In genomic region chr12:100299322-100299726, GRCm38 (mm10) we compare ENCODE assay signal across 13 mouse cellular contexts.
DNase-seq lines count a peak whose midpoint lies in the region; ATAC-seq and TF ChIP-seq lines count a peak whose summit lies in the region.
"Had no signal": no experiment of that assay in that cellular context is flagged by ENCODE, and none has a peak within 500 bp of the region (broad histone marks: within the 10 kb centered on the region; RNA-seq: fewer than 3 reads in every experiment).

No protein-coding gene starts in this region.

- H3K27me3 ChIP-seq in megakaryocyte, embryonic 14.5 days (replicated peaks), result no peaks in the 10 kb centered on the region
- no peaks in the 10 kb centered on the region for H3K27me3 ChIP-seq in small intestine, adult 2 months (ENCODE audit: control insufficient read depth, insufficient read depth, low read length)
- H3K27me3 ChIP-seq: limb, embryonic 13.5 days; neural tube, embryonic 12.5 days had no signal

- H3K9me3 ChIP-seq in megakaryocyte, embryonic 14.5 days, result peaks cover 15% of the 10 kb centered on the region
- H3K9me3 ChIP-seq: neural tube, embryonic 12.5 days had no signal

- peaks cover 34% of the 10 kb centered on the region for H3K4me1 ChIP-seq in megakaryocyte, embryonic 14.5 days
- H3K4me1 ChIP-seq in small intestine, adult 2 months (ENCODE audit: control insufficient read depth, insufficient read depth, insufficient read length, low read length), result peaks cover 27% of the 10 kb centered on the region
- H3K4me1 ChIP-seq: limb, embryonic 13.5 days had no signal

- no peak for ATAC-seq in megakaryocyte, adult 5-6 weeks (ENCODE audit: poor library complexity, severe bottlenecking)
- ATAC-seq in activated CD4-positive, CD25-positive, alpha-beta regulatory T cell, adult 4 months, result no peak
- ATAC-seq: forebrain, embryonic 14.5 days had no signal

- DNase-seq in adrenal gland, adult 2 months, result peak; percentile 63
- no peak for DNase-seq in adrenal gland, postnatal 4 days (ENCODE audit: low spot score in 2 of 2)
- peak; percentile 43 to 63 for DNase-seq in kidney, adult 8-10 months
- no peak for DNase-seq in spleen, postnatal 4 days (ENCODE audit: low spot score in 2 of 2)
- DNase-seq: cerebellum, adult 9-11 months; right cerebral cortex, postnatal 4 days had no signal

- no peak for TF ChIP-seq POLR2A in small intestine, adult 2 months (IDR thresholded peaks at IDR 0.05; ENCODE audit: low read depth, low read length)

- peaks cover 66% of the 10 kb centered on the region for H3K36me3 ChIP-seq in megakaryocyte, embryonic 14.5 days (replicated peaks; ENCODE audit: low read length)
- no peaks in the 10 kb centered on the region for H3K36me3 ChIP-seq in small intestine, adult 2 months (ENCODE audit: control insufficient read depth, insufficient read depth, low read length)

- no peak for TF ChIP-seq CTCF in small intestine, adult 2 months (IDR thresholded peaks at IDR 0.05; ENCODE audit: extremely low read depth, insufficient read length, insufficient replicate concordance, low read depth, low read length)

- H3K27ac ChIP-seq in small intestine, adult 2 months (ENCODE audit: insufficient read depth, low read depth, low read length), result 0 out of 2 replicates have a peak overlapping the region, but pooled peaks have one; percentile 8
- H3K27ac ChIP-seq: limb, embryonic 13.5 days; neural tube, embryonic 12.5 days had no signal

- WGBS in small intestine, adult 2 months, result 67% methylated on average over 8 of the region's 8 CpGs

- peak overlapping the region; percentile 73 for H3K4me3 ChIP-seq in megakaryocyte, embryonic 14.5 days (replicated peaks)
- H3K4me3 ChIP-seq in small intestine, adult 2 months (ENCODE audit: low read depth, low read length), result no peak overlapping the region
- H3K4me3 ChIP-seq: limb, embryonic 13.5 days; neural tube, embryonic 12.5 days had no signal

Comparison
In these comparisons a context has a peak if more than half of its experiments do, and no peak if none do; other contexts are left out.
1. DNase-seq: peak in adrenal gland, adult 2 months (single experiment) and kidney, adult 8-10 months (2 of 2); none in adrenal gland, postnatal 4 days (0 of 2) and spleen, postnatal 4 days (0 of 2).